Mouse (Mus musculus): ENCODE data around the gene B3glct. TPM values are rescaled to one million over a fixed set of nuclear protein-coding genes. Genes with fewer than 3 reads are reported as not detected.

The B3glct gene
- polyA plus RNA-seq, 1 experiment from 2014 or later = 11.5 TPM

DNA sequence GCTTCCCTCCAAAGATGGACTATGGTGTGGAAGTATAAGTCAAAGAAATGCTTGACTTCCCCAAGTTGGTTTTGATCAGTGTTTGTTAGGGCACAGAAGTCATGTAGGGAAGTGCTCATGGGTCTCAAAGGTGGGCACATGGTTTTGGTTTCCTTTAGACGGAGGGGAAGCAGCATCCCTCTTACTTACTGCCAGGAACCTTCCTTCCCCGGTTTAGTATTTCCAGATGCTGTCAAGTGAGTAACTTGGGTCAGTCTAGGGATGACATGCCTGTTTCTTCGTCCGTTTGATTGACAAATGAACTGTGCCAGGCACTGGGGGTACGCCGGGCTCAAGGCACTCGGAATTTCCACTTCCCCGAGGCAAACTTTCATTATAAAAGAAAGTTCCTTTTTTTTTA, 89.1 kb downstream of the B3glct start:
- Histone ChIP-seq H3K9me3 (replicated peaks; ENCODE audit: control insufficient read depth, low read length) (no peaks in the 10 kb centered on the region), H3K36me3 (ENCODE audit: control insufficient read depth, insufficient read depth, low read length) (no peaks in the 10 kb centered on the region), H3K27ac (ENCODE audit: low read length) (no peak overlapping the region), H3K4me3 (replicated peaks; ENCODE audit: low read length) (no peak overlapping the region), H3K4me1 (ENCODE audit: control insufficient read depth, insufficient read depth, low read length) (no peaks in the 10 kb centered on the region), H3K9ac (ENCODE audit: low read length) (no peak overlapping the region), H3K4me2 (ENCODE audit: low read depth, low read length) (no peak overlapping the region), H3K27me3 (ENCODE audit: control insufficient read depth, insufficient read depth, low read length) (no peaks in the 10 kb centered on the region)
- no peak for ATAC-seq (ENCODE audit: insufficient read depth, low FRiP score)
- 74% methylated on average over 8 of the region's 8 CpGs for WGBS

- Histone ChIP-seq H3K4me1 (ENCODE audit: control insufficient read depth, insufficient read depth, low read length) (no peaks in the 10 kb centered on the region), H3K27me3 (ENCODE audit: control insufficient read depth, insufficient read depth, low read length) (no peaks in the 10 kb centered on the region), H3K9me3 (replicated peaks; ENCODE audit: control insufficient read depth, low read length) (no peaks in the 10 kb centered on the region), H3K27ac (ENCODE audit: low read length) (no peak overlapping the region), H3K4me3 (replicated peaks; ENCODE audit: low read length) (no peak overlapping the region), H3K4me2 (ENCODE audit: low read depth, low read length) (no peak overlapping the region), H3K9ac (ENCODE audit: low read length) (no peak overlapping the region), H3K36me3 (ENCODE audit: control insufficient read depth, insufficient read depth, low read length) (no peaks in the 10 kb centered on the region)
- ATAC-seq (ENCODE audit: insufficient read depth, low FRiP score) = no peak
- WGBS = 76% methylated on average over 5 of the region's 5 CpGs
Measured at GRCm38 (mm10) chr5:149767651-149768301, 89.7 kb downstream of the B3glct start.

GRCm38 (mm10) chr5:149769666-149770065, 91.6 kb downstream of the B3glct start:
- Histone ChIP-seq H3K36me3 (ENCODE audit: control insufficient read depth, insufficient read depth, low read length) (no peaks in the 10 kb centered on the region), H3K27ac (ENCODE audit: low read length) (no peak overlapping the region), H3K27me3 (ENCODE audit: control insufficient read depth, insufficient read depth, low read length) (no peaks in the 10 kb centered on the region), H3K4me1 (ENCODE audit: control insufficient read depth, insufficient read depth, low read length) (no peaks in the 10 kb centered on the region), H3K9ac (ENCODE audit: low read length) (no peak overlapping the region), H3K9me3 (replicated peaks; ENCODE audit: control insufficient read depth, low read length) (no peaks in the 10 kb centered on the region), H3K4me2 (ENCODE audit: low read depth, low read length) (no peak overlapping the region), H3K4me3 (replicated peaks; ENCODE audit: low read length) (no peak overlapping the region)
- no peak for ATAC-seq (ENCODE audit: insufficient read depth, low FRiP score)
- WGBS = 94% methylated on average over 8 of the region's 8 CpGs

GRCm38 (mm10) chr5:149776038-149776437, 98.0 kb downstream of the B3glct start:
- Histone ChIP-seq H3K9me3 (replicated peaks; ENCODE audit: control insufficient read depth, low read length) (peaks cover 8% of the 10 kb centered on the region; the same call in 1 of the 2 replicates), H3K27ac (ENCODE audit: low read length) (no peak overlapping the region), H3K36me3 (ENCODE audit: control insufficient read depth, insufficient read depth, low read length) (no peaks in the 10 kb centered on the region), H3K4me2 (ENCODE audit: low read depth, low read length) (no peak overlapping the region), H3K4me1 (ENCODE audit: control insufficient read depth, insufficient read depth, low read length) (no peaks in the 10 kb centered on the region), H3K4me3 (replicated peaks; ENCODE audit: low read length) (no peak overlapping the region), H3K9ac (ENCODE audit: low read length) (no peak overlapping the region), H3K27me3 (ENCODE audit: control insufficient read depth, insufficient read depth, low read length) (no peaks in the 10 kb centered on the region)
- WGBS = 67% methylated on average over 7 of the region's 7 CpGs
- no peak for ATAC-seq (ENCODE audit: insufficient read depth, low FRiP score)

DNA sequence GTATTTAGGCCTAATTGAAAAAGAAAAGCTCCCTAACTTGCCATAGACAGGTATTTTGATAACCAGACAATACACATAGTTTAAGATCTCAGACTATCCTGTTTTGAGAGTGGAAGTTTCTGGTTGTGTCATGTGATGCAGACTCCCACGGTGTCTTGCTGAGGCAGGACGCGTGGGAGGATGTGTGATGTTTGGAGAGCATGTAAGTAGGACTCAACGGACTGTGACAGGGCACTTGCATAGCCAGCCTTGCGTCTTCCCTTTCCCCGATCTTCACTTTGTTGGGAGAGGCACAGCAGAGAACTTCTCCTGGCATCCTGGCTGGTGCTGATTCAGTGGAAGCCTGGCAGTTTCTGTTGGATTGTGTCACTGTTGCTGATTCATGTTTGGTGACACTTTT, 101.7 kb downstream of the B3glct start:
- ATAC-seq (ENCODE audit: insufficient read depth, low FRiP score) = no peak
- Histone ChIP-seq H3K4me1 (ENCODE audit: control insufficient read depth, insufficient read depth, low read length) (no peaks in the 10 kb centered on the region), H3K9ac (ENCODE audit: low read length) (no peak overlapping the region), H3K27ac (ENCODE audit: low read length) (no peak overlapping the region), H3K9me3 (replicated peaks; ENCODE audit: control insufficient read depth, low read length) (peaks cover 8% of the 10 kb centered on the region; the same call in 1 of the 2 replicates), H3K27me3 (ENCODE audit: control insufficient read depth, insufficient read depth, low read length) (no peaks in the 10 kb centered on the region), H3K4me2 (ENCODE audit: low read depth, low read length) (no peak overlapping the region), H3K4me3 (replicated peaks; ENCODE audit: low read length) (no peak overlapping the region), H3K36me3 (ENCODE audit: control insufficient read depth, insufficient read depth, low read length) (no peaks in the 10 kb centered on the region)
- 91% methylated on average over 6 of the region's 6 CpGs for WGBS

GRCm38 (mm10) chr5:149780411-149780810, 102.4 kb downstream of the B3glct start:
- 94% methylated on average over 2 of the region's 2 CpGs for WGBS

DNA sequence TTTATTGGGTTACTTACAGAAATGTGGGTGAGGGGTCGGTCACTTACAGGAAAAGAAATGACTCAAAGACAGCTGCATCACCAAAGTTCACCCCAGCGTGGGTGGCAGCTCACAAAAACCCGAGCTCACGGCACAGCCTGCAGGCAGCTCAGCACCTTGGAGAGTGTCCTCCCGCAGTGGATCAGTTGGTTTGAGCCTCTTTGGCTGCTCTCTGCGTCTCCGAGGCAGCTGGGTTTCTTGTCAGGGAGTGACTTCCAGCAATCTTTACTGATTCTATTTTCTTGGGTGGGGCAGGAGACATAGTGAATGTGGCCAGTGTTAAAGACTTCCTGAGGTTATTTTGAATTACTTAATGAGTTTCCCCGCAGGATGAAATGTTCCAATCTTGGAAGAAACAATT, 112.1 kb downstream of the B3glct start:
- no peak overlapping the region for H3K27ac ChIP-seq (ENCODE audit: low read length)
- no peaks in the 10 kb centered on the region for H3K4me1 ChIP-seq (ENCODE audit: control insufficient read depth, insufficient read depth, low read length)
- H3K36me3 ChIP-seq (ENCODE audit: control insufficient read depth, insufficient read depth, low read length) = no peaks in the 10 kb centered on the region
- no peak overlapping the region for H3K4me2 ChIP-seq (ENCODE audit: low read depth, low read length)
- H3K27me3 ChIP-seq (ENCODE audit: control insufficient read depth, insufficient read depth, low read length) = no peaks in the 10 kb centered on the region
- no peak overlapping the region for H3K9ac ChIP-seq (ENCODE audit: low read length)
- ATAC-seq (ENCODE audit: insufficient read depth, low FRiP score) = no peak
- 17% methylated on average over 8 of the region's 8 CpGs for WGBS
- H3K9me3 ChIP-seq (replicated peaks; ENCODE audit: control insufficient read depth, low read length) = peaks cover 15% of the 10 kb centered on the region
- H3K4me3 ChIP-seq (replicated peaks; ENCODE audit: low read length) = no peak overlapping the region

More at GRCm38 (mm10) chr5:149780411-149780810, 102.4 kb downstream of the B3glct start:
- no peak overlapping the region for H3K4me3 ChIP-seq (replicated peaks; ENCODE audit: low read length)
- no peak overlapping the region for H3K9ac ChIP-seq (ENCODE audit: low read length)
- H3K9me3 ChIP-seq (replicated peaks; ENCODE audit: control insufficient read depth, low read length) = peaks cover 8% of the 10 kb centered on the region; the same call in 1 of the 2 replicates
- ATAC-seq (ENCODE audit: insufficient read depth, low FRiP score) = no peak
- H3K4me2 ChIP-seq (ENCODE audit: low read depth, low read length) = no peak overlapping the region
- H3K36me3 ChIP-seq (ENCODE audit: control insufficient read depth, insufficient read depth, low read length) = no peaks in the 10 kb centered on the region
- no peaks in the 10 kb centered on the region for H3K27me3 ChIP-seq (ENCODE audit: control insufficient read depth, insufficient read depth, low read length)
- no peak overlapping the region for H3K27ac ChIP-seq (ENCODE audit: low read length)
- H3K4me1 ChIP-seq (ENCODE audit: control insufficient read depth, insufficient read depth, low read length) = no peaks in the 10 kb centered on the region

- no peak overlapping the region for H3K27ac ChIP-seq (ENCODE audit: low read length)
- no peak overlapping the region for H3K4me3 ChIP-seq (replicated peaks; ENCODE audit: low read length)
- H3K4me1 ChIP-seq (ENCODE audit: control insufficient read depth, insufficient read depth, low read length) = no peaks in the 10 kb centered on the region
- H3K9ac ChIP-seq (ENCODE audit: low read length) = no peak overlapping the region
- H3K36me3 ChIP-seq (ENCODE audit: control insufficient read depth, insufficient read depth, low read length) = no peaks in the 10 kb centered on the region
- H3K9me3 ChIP-seq (replicated peaks; ENCODE audit: control insufficient read depth, low read length) = no peaks in the 10 kb centered on the region
- no peak for ATAC-seq (ENCODE audit: insufficient read depth, low FRiP score)
- WGBS = 67% methylated on average over 2 of the region's 2 CpGs
- no peak overlapping the region for H3K4me2 ChIP-seq (ENCODE audit: low read depth, low read length)
- no peaks in the 10 kb centered on the region for H3K27me3 ChIP-seq (ENCODE audit: control insufficient read depth, insufficient read depth, low read length)
Measured at GRCm38 (mm10) chr5:149810071-149810470, 132.0 kb downstream of the B3glct start.

- no peak overlapping the region for H3K4me3 ChIP-seq (replicated peaks; ENCODE audit: low read length)
- 27% methylated on average over 6 of the region's 6 CpGs for WGBS
- H3K4me2 ChIP-seq (ENCODE audit: low read depth, low read length) = 0 out of 2 replicates have a peak overlapping the region, but pooled peaks have one; percentile 1
- no peaks in the 10 kb centered on the region for H3K4me1 ChIP-seq (ENCODE audit: control insufficient read depth, insufficient read depth, low read length)
- H3K36me3 ChIP-seq (ENCODE audit: control insufficient read depth, insufficient read depth, low read length) = no peaks in the 10 kb centered on the region
- no peaks in the 10 kb centered on the region for H3K27me3 ChIP-seq (ENCODE audit: control insufficient read depth, insufficient read depth, low read length)
- ATAC-seq (ENCODE audit: insufficient read depth, low FRiP score) = 0 out of 2 replicates have a peak, but pooled peaks have one; percentile 62
- no peaks in the 10 kb centered on the region for H3K9me3 ChIP-seq (replicated peaks; ENCODE audit: control insufficient read depth, low read length)
- no peak overlapping the region for H3K27ac ChIP-seq (ENCODE audit: low read length)
- H3K9ac ChIP-seq (ENCODE audit: low read length) = no peak overlapping the region
Measured at GRCm38 (mm10) chr5:149811835-149812234, 133.8 kb downstream of the B3glct start.
